Mouse (Mus musculus) cerebellum, adult 2 months (tissue): ENCODE results near the gene Atp5g1.

ENCODE experiments used
- CTCF ChIP-seq: fragments of 200-500 bp; IDR thresholded peaks from 2 replicates; pipeline ENCODE4 v1.5.1; 2011; ENCODE audit warnings: low read depth, mild to moderate bottlenecking, control low read depth, low read length, moderate library complexity, borderline replicate concordance; ENCODE audit not compliant: insufficient read depth
- POLR2A ChIP-seq: fragments of 200-500 bp; IDR thresholded peaks from 2 replicates; pipeline ENCODE4 v1.6.1; 2011; ENCODE audit warnings: low read length, control low read depth, borderline replicate concordance; ENCODE audit not compliant: insufficient read depth

- TF ChIP-seq CTCF = no peak
- no peak for TF ChIP-seq POLR2A
Observed at GRCm38 (mm10) chr11:96037499-96037898, 38.0 kb downstream of the Atp5g1 start.
